Mouse (Mus musculus): ENCODE data around the gene Trmt10a.

Trmt10a gene

DNA sequence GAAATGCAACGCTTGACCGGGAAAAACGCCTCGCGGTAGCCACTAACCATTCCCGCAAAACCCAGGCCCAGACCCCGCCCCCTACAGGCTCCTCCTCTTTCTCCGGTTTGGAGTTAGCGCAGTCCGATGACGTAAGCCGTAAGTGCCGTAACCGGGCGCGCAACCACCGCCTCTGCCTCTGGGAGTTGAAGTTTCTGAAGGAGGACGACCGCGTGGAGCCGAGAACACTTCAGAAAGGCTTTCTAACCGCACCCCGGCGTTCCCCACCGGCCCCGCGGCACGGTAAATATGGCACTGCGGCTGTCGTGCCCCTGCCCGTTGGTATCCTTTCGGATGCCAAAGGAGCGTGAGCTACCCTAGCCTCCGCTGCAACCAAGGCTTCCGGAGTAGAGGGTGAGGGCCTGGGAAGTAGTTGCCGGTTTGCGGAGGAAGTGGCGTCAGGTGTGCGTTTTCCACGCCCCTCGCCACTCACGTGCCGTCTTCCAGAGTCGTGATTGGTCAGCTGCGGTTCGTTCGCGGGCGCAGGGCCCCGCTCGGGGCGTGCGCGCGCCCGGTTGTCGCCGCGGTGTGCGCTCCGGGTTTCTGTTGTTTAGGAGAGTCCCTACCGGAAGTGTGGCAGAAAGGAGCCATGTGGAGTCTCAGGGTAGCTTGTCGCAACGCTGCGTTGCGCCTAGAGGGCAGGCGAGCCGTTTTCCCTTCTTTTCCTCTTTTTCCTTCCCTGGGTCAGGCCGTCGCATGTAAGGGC lies at the start of gene Trmt10a:
Trmt10a (plus strand) TSS at position 134 of the 745 bp plus-strand sequence.
- DNase-seq (ENCODE audit: low read depth, low spot score): peak; percentile 99

GRCm38 (mm10) chr3:138095301-138095700 lies 47.9 kb upstream of the Trmt10a start:
- no peak for DNase-seq (ENCODE audit: low read depth, low spot score)

GRCm38 (mm10) chr3:138095718-138096117 lies 47.5 kb upstream of the Trmt10a start:
- DNase-seq (ENCODE audit: low read depth, low spot score): no peak

- DNase-seq (ENCODE audit: low read depth, low spot score): no peak
Measured at GRCm38 (mm10) chr3:138096263-138097028, 46.8 kb upstream of the Trmt10a start.

GRCm38 (mm10) chr3:138097718-138098117 lies 45.5 kb upstream of the Trmt10a start:
- DNase-seq (ENCODE audit: low read depth, low spot score): no peak

- no peak for DNase-seq (ENCODE audit: low read depth, low spot score)
Measured at GRCm38 (mm10) chr3:138101936-138102335, 41.3 kb upstream of the Trmt10a start.

GRCm38 (mm10) chr3:138103690-138104089 lies 39.6 kb upstream of the Trmt10a start:
- no peak for DNase-seq (ENCODE audit: low read depth, low spot score)

- no peak for DNase-seq (ENCODE audit: low read depth, low spot score)
Measured at GRCm38 (mm10) chr3:138105056-138105455, 38.2 kb upstream of the Trmt10a start.

DNA sequence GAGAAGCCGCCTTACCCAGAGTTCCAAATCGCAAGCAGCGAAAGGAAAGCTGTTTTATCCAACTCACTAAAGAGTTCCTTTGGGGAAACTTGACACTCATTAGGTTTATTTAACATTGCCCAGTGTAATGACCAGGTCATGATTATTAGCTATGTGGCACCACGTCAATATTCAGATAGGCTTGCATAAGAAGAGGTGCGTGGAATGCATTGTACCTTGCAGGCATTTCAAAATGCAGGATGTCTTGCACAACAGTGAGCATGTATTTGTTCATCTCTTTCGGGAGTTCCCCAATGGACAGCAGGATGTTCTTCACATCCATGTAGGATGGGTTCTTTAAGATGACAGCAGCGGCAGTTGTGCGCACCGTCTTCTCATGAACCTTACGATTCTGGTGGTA lies 36.4 kb upstream of the Trmt10a start:
- no peak for DNase-seq (ENCODE audit: low read depth, low spot score)

DNA sequence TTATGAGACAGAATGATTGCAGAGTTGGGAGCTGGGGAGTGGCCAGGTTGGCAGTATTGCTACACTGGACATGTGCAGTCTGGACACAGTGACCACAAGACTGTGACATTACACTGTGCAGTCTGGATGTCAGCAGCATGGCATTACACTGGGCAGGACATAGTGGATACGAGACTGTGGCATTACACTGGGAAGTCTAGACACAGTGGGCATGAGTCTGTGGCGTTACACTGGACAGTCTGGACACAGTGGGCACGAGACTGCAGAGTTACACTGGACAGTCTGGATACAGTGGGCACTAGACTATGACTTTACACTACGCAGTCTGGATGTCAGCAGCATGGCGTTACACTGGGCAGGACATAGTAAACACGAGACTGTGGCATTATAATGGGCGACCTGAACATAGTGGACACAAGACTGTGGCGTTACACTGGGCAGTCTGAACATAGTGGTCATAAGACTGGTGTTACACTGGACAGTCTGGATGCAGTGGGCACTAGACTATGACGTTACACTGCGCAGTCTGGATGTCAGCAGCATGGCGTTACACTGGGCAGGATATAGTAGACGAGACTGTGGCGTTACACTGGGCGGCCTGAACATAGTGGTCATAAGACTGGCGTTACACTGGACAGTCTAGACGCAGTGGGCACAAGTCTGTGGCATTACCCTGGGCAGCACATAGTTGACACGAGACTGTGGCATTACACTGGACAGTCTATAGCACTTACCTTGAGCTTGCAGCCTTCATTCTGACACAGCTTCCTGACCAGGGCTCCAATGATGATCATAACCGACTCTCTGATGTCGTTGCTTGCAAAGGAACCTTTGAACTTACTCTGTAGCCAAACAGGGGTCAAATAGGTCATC lies 32.1 kb upstream of the Trmt10a start:
- DNase-seq (ENCODE audit: low read depth, low spot score): no peak

DNA sequence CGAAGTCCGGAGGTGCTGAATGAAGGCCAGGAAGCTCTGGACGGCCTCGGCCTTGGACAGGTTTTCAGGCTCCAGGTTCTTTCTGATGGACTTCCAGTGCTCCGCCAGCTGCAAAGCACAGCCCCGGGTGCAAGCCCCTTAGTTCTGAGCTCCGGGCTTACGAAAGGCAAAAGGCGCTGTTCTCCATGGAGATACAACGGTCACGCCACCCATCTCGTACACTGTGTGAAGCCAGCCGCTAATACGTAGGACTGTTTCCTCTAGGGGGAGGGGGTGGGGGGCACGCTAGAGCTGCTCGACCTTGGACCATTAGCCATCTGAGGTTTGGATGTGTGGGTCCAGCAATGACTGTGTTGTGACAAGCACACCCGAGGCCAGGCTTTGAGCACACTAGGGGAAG lies 29.1 kb upstream of the Trmt10a start:
- DNase-seq (ENCODE audit: low read depth, low spot score): no peak

GRCm38 (mm10) chr3:138116871-138117270 lies 26.4 kb upstream of the Trmt10a start:
- DNase-seq (ENCODE audit: low read depth, low spot score): no peak

- DNase-seq (ENCODE audit: low read depth, low spot score): no peak
Measured at GRCm38 (mm10) chr3:138118392-138118791, 24.9 kb upstream of the Trmt10a start.

DNA sequence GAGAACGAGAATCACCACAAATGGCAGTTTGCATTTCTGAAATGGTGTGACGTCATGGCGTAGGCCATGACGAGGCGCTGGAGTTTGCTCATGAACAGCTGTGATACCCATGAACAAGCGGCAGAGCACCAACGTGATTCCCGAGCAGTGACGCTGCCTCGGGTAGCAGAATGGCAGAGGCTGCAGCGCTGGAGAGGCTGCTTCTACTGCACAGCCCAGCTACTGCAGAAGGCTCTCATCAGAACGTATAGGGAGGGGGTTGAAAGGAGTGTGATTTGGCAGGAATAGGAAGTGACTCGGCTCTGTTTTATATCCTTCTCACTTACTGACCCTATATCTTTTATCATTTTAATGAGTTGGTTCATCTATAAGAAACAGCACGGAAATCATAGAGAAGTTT lies 24.4 kb upstream of the Trmt10a start:
- no peak for DNase-seq (ENCODE audit: low read depth, low spot score)

DNA sequence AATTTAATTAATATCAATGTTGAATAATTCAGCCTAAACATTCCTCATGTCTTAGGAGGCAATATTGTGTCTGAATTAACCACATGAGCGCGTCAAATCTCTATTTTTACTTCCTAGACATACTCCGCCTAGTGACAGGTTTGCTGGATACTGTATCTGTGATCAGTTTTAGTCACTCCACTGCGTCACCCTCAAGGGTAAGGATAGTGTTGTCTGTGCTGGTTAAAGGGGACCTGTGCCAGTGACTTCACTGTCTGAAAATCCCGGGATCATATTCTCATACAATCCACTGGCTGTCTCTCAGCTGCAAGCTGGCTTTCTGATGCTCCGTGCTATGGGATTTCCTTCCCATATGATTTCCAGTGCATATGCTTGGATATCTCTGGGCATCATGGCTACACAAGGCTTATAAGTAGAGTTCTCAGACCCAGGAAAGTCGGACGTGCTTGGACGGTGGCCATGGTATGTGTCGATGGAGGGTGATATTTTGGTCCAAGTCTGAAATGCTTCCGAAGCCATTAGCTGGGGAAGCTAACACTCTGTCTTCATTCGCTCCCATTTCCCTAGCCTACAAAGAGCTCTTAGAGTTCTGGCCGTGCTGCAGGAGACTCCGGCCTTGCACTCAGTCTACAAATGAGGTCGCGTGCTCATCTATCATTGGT lies 23.7 kb upstream of the Trmt10a start:
- DNase-seq (ENCODE audit: low read depth, low spot score): no peak

GRCm38 (mm10) chr3:138121461-138121860 lies 21.8 kb upstream of the Trmt10a start:
- DNase-seq (ENCODE audit: low read depth, low spot score): no peak

DNA sequence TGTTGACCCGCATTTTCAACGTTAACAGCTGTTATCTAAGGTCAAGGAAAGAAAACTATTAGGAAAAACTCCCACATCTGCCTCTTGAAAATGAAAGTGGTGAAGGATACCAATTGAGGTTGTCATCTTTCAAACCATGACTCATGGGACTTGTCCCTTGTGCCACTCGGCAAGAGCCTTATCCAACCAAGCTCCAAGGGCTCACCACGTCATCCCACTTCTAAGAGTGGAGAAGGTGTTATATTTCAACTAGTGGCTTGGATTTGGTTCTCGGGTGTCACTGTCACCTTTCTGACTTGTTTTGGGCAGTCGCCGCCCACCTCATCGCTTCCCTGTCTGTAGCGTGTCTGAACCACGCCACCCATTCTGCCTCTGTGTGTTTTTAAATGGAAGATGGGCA lies 19.4 kb upstream of the Trmt10a start:
- no peak for DNase-seq (ENCODE audit: low read depth, low spot score)

- no peak for DNase-seq (ENCODE audit: low read depth, low spot score)
Measured at GRCm38 (mm10) chr3:138129110-138129509, 14.1 kb upstream of the Trmt10a start.

- DNase-seq (ENCODE audit: low read depth, low spot score): no peak
Measured at GRCm38 (mm10) chr3:138130692-138131091, 12.6 kb upstream of the Trmt10a start.

- no peak for DNase-seq (ENCODE audit: low read depth, low spot score)
Measured at GRCm38 (mm10) chr3:138131168-138131567, 12.1 kb upstream of the Trmt10a start.

DNA sequence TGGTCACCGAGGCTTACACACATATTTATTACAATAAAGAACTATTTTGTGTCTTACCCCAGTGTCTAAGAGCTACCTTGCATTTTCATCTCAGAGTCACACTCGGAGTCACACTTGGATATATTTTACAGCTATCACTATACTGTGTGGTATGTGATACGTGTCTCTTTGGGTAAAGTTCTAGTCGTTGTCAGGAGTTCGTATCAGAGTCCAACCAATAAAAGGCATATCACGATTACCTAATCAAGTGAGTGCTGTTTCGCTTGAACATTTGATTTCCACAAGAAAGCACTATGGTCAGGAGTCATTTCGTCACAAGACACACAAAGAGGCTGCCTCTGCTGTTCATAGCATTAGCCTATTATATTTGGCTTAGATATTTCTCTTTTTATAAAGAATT lies 9.8 kb upstream of the Trmt10a start:
- no peak for DNase-seq (ENCODE audit: low read depth, low spot score)

DNA sequence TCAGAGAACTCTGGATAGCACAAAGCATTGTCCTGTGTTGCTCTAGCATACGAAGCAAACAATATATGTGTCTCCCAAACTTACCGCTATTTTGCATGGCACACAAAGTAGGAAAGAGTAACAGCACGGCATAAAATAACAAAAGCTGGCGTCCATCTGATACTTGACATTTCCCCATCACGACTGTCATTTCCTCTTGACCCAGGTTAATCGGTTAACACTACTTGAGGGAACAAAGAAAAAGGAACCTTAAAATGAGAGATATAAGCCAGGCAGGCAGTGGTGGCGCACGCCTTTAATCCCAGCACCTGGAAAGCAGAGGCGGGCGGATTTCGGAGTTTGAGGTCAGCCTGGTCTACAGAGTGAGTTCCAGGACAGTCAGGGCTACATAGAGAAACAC lies 9.3 kb upstream of the Trmt10a start:
- DNase-seq (ENCODE audit: low read depth, low spot score): no peak

Data from A20 (cell line).